ENCODE assay signal across 19 mouse cellular contexts in the genomic region with DNA sequence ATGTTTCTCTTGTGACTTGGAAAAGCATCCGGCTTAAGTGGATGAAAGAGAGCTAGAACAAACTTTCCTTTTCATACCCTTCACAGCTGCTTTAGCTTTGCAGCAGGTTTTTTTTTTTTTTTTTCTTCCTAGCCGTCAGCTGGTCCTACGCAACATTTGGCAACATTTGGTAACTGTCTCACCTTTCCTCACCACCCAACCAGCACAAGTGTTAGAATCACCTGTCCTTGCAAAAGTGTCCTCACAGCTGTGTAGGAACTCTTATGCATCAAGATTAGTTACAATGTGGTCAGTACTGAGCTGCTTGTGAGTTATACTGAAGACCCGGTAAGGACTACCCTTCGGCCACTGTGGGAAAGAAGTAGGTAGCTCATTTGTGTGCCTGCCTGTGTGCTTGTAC. TPM values are rescaled to one million over a fixed set of nuclear protein-coding genes. Genes with fewer than 3 reads are reported as not detected.
DNase-seq lines count a peak whose midpoint lies in the region; ATAC-seq and TF ChIP-seq lines count a peak whose summit lies in the region.
"Had no signal": no experiment of that assay in that cellular context is flagged by ENCODE, and none has a peak within 500 bp of the region (broad histone marks: within the 10 kb centered on the region; RNA-seq: fewer than 3 reads in every experiment).

No protein-coding gene starts in this region.

- 80% methylated on average over 5 of the region's 5 CpGs for WGBS in liver, postnatal 0 days (ENCODE audit: insufficient replicate concordance)
- 90% methylated on average over 5 of the region's 5 CpGs for WGBS in liver, embryonic 12.5 days (ENCODE audit: insufficient replicate concordance)

- peaks cover 7% of the 10 kb centered on the region; the same call in 1 of the 2 replicates for H3K36me3 ChIP-seq in liver, postnatal 0 days (replicated peaks; ENCODE audit: insufficient read depth, low read length)
- H3K36me3 ChIP-seq in liver, embryonic 12.5 days: peaks cover 13% of the 10 kb centered on the region

- TF ChIP-seq CTCF in gastrocnemius, adult 2 months (IDR thresholded peaks at IDR 0.05): no peak
- TF ChIP-seq CTCF in liver, postnatal 0 days (IDR thresholded peaks at IDR 0.05; ENCODE audit: low read depth): no peak

- H3K4me1 ChIP-seq in liver, postnatal 0 days (ENCODE audit: insufficient read depth): peaks cover 15% of the 10 kb centered on the region
- peaks cover 27% of the 10 kb centered on the region for H3K4me1 ChIP-seq in liver, embryonic 12.5 days

- no peaks in the 10 kb centered on the region for H3K27me3 ChIP-seq in liver, postnatal 0 days (ENCODE audit: insufficient read depth, low read length)
- H3K27me3 ChIP-seq in liver, embryonic 12.5 days (replicated peaks): no peaks in the 10 kb centered on the region
- H3K27me3 ChIP-seq: embryonic facial prominence, embryonic 15.5 days; limb, embryonic 15.5 days had no signal

- 0 out of 2 replicates have a peak overlapping the region, but pooled peaks have one; percentile 78 for H3K4me2 ChIP-seq in liver, postnatal 0 days (ENCODE audit: low read depth, low read length)
- no peak overlapping the region for H3K4me2 ChIP-seq in liver, embryonic 12.5 days

- no peaks in the 10 kb centered on the region for H3K9me3 ChIP-seq in liver, postnatal 0 days (ENCODE audit: low read length)
- no peaks in the 10 kb centered on the region for H3K9me3 ChIP-seq in liver, embryonic 12.5 days (replicated peaks)
- H3K9me3 ChIP-seq: embryonic facial prominence, embryonic 15.5 days; limb, embryonic 15.5 days had no signal

- DNase-seq in gastrocnemius, adult 2 months: no peak
- DNase-seq in gastrocnemius, adult 18-20 months (ENCODE audit: low spot score): no peak
- no peak for DNase-seq in liver, postnatal 0 days
- DNase-seq in brain, adult 2 months (ENCODE audit: low read depth, low spot score): peak; percentile 6
- DNase-seq in lung, postnatal 10 days: peak; percentile 29
- no peak for DNase-seq in cerebellum, adult 11 months
- DNase-seq: adrenal gland, postnatal 25 days; heart, adult 2 months; kidney, adult 18-20 months; layer of hippocampus, postnatal 36 days had no signal

- TF ChIP-seq EP300 in liver, postnatal 0 days (IDR thresholded peaks at IDR 0.05; ENCODE audit: low read depth): no peak

- peak overlapping the region; percentile 29; the same call in 1 of the 2 replicates for H3K27ac ChIP-seq in gastrocnemius, adult 2 months
- 0 out of 2 replicates have a peak overlapping the region, but pooled peaks have one; percentile 37 for H3K27ac ChIP-seq in liver, postnatal 0 days (ENCODE audit: low read depth)
- H3K27ac ChIP-seq in liver, embryonic 12.5 days: no peak overlapping the region
- H3K27ac ChIP-seq: embryonic facial prominence, embryonic 15.5 days; heart, adult 2 months; limb, embryonic 15.5 days had no signal

- intact Hi-C loops in gastrocnemius, adult 2 months (cut with DNase I): no loop called here

- no peak for ATAC-seq in liver, postnatal 0 days
- ATAC-seq in liver, embryonic 12.5 days: no peak
- ATAC-seq in inflammation-experienced regulatory T-cells, adult 6 months: no peak
- ATAC-seq: forebrain, embryonic 14.5 days had no signal

- H3K9ac ChIP-seq in liver, postnatal 0 days (replicated peaks): no peak overlapping the region
- no peak overlapping the region for H3K9ac ChIP-seq in liver, embryonic 12.5 days
- H3K9ac ChIP-seq: embryonic facial prominence, embryonic 15.5 days; limb, embryonic 15.5 days had no signal

- H3K4me3 ChIP-seq in gastrocnemius, adult 2 months: no peak overlapping the region; the same call in 1 of the 2 replicates
- H3K4me3 ChIP-seq in liver, postnatal 0 days (ENCODE audit: low read depth, low read length): no peak overlapping the region
- no peak overlapping the region for H3K4me3 ChIP-seq in liver, embryonic 12.5 days
- H3K4me3 ChIP-seq: heart, adult 2 months had no signal

RNA-seq across cellular contexts. Expression of a gene that starts 1.8 kb away (rescaled TPM):
- 1 to 10 TPM; 6.1 to 6.6 TPM for total RNA-seq in gastrocnemius, adult 2 months (2021)
- total RNA-seq in gastrocnemius, adult 18-20 months (2021): 1 to 10 TPM; 5.5 to 9.1 TPM
- 34.4 and 37.0 TPM in 2 replicates for polyA plus RNA-seq in liver, postnatal 0 days (2015; fragmentation: Nextera tagmentation; extraction: Ambion mirVana)
- 29.9 and 31.1 TPM in 2 replicates for polyA plus RNA-seq in liver, embryonic 12.5 days (2016; fragmentation: Nextera tagmentation; extraction: Ambion mirVana)
- 10 to 100 TPM; 37.2 to 83.3 (median 81.4) TPM for polyA plus RNA-seq in inflammation-experienced regulatory T-cells, adult 6 months (2017; shearing (Covaris generic))

RNA-seq across cellular contexts. Expression of a gene that starts 27.0 kb away (rescaled TPM):
- total RNA-seq in gastrocnemius, adult 2 months (2021): 1 to 10 TPM; 4.3 to 5.7 TPM
- total RNA-seq in gastrocnemius, adult 18-20 months (2021): 1 to 10 TPM; 4.7 to 6.5 TPM
- 7.2 and 7.3 TPM in 2 replicates for polyA plus RNA-seq in liver, postnatal 0 days (2015; fragmentation: Nextera tagmentation; extraction: Ambion mirVana)
- polyA plus RNA-seq in liver, embryonic 12.5 days (2016; fragmentation: Nextera tagmentation; extraction: Ambion mirVana): 11.7 and 12.9 TPM in 2 replicates
- 10 to 100 TPM; 20.3 to 25.1 (median 21.8) TPM for polyA plus RNA-seq in inflammation-experienced regulatory T-cells, adult 6 months (2017; shearing (Covaris generic))

RNA-seq across cellular contexts. Expression of a gene that starts 39.8 kb away (rescaled TPM):
- total RNA-seq in gastrocnemius, adult 2 months (2021): not detected
- not detected for total RNA-seq in gastrocnemius, adult 18-20 months (2021)
- polyA plus RNA-seq in liver, postnatal 0 days (2015; fragmentation: Nextera tagmentation; extraction: Ambion mirVana): 15.1 and 17.0 TPM in 2 replicates
- 0.32 TPM in 1 of 2 replicates, not detected in the other for polyA plus RNA-seq in liver, embryonic 12.5 days (2016; fragmentation: Nextera tagmentation; extraction: Ambion mirVana)
- not detected for polyA plus RNA-seq in inflammation-experienced regulatory T-cells, adult 6 months (2017; shearing (Covaris generic))
- total RNA-seq: adrenal gland, postnatal 25 days; G1E; gastrocnemius, adult 8-10 months; heart, adult 2 months; heart, postnatal 25 days; layer of hippocampus, postnatal 36 days; megakaryocyte, adult 5-6 weeks had no signal
- polyA plus RNA-seq: embryonic facial prominence, embryonic 15.5 days; forebrain, embryonic 14.5 days; G1E; heart, adult 2 months; limb, embryonic 15.5 days had no signal

RNA-seq across cellular contexts. Expression of a gene that starts 57.4 kb away (rescaled TPM):
- total RNA-seq in gastrocnemius, adult 2 months (2021): not detected
- total RNA-seq in gastrocnemius, adult 18-20 months (2021): not detected
- not detected in 2 replicates for polyA plus RNA-seq in liver, postnatal 0 days (2015; fragmentation: Nextera tagmentation; extraction: Ambion mirVana)
- polyA plus RNA-seq in liver, embryonic 12.5 days (2016; fragmentation: Nextera tagmentation; extraction: Ambion mirVana): not detected in 2 replicates
- not detected for polyA plus RNA-seq in inflammation-experienced regulatory T-cells, adult 6 months (2017; shearing (Covaris generic))
- total RNA-seq: gastrocnemius, adult 8-10 months; heart, adult 2 months; heart, postnatal 25 days; megakaryocyte, adult 5-6 weeks had no signal
- polyA plus RNA-seq: forebrain, embryonic 14.5 days; G1E; heart, adult 2 months had no signal

Comparison
In these comparisons a context has a peak if more than half of its experiments do, and no peak if none do; other contexts are left out.
1. RNA of a gene that starts 39.8 kb away (polyA plus RNA-seq): 15.1 to 17.0 TPM in liver, postnatal 0 days; 0.32 TPM in liver, embryonic 12.5 days and not detected in inflammation-experienced regulatory T-cells, adult 6 months; every median in the first group is over 10 times any median in the second.
2. DNase-seq: peak in brain, adult 2 months (single experiment) and lung, postnatal 10 days (single experiment); none in gastrocnemius, adult 2 months (single experiment), gastrocnemius, adult 18-20 months (single experiment), liver, postnatal 0 days (single experiment) and cerebellum, adult 11 months (single experiment).